Mouse (Mus musculus): ENCODE measurements around the gene Akt3.

DNA sequence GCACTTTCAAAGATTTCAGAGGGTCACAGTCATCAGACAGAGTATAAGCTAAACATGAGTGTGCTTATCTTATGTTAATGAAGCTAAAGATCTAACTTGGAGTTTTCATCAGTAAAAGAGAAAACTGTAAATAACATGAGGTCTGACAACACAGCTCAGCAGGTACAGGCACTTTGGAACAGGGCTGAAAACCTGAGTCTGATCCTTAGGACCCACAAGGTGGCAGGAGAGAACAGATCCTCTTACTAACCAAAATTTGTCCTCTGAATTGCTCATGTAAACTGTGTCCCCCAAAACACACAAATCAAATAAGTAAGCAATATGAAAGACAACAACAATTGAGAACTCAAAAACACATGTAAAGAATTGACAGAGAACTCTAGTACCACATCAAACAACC lies 62.8 kb downstream of the Akt3 start:
- TF ChIP-seq CTCF (IDR thresholded peaks at IDR 0.05): peak; percentile 47
- TF ChIP-seq EP300 (IDR thresholded peaks at IDR 0.05): no peak
